Mouse (Mus musculus): ENCODE data around the gene Plac8. TPM values are rescaled to one million over a fixed set of nuclear protein-coding genes. Genes with fewer than 3 reads are reported as not detected.

Plac8 gene
- total and polyA plus RNA-seq, 3 experiments, result 4.9 to 10.6 TPM; not detected in 1

DNA sequence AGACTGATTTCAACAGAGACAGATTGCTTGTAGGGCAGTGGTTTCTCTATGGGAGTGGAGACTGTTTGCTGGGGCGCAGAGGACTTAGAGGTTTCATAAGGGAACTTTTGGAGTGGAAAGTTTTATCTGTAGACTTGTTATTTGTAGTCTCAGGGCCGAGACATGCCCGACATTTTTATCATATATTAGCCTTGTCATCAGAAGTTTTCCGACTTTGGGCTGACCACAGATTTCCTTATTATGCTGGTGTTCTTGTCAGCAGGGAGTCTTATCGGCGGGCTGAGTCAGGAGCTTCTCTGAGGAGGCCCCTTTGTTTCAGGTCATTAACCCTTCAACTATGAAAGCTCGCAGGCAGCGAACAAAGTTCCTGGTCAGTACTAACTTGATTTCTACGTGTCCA is 35.8 kb upstream of the Plac8 start:
- peak; percentile 27 for DNase-seq (ENCODE audit: low read depth, low spot score)
- Histone ChIP-seq H3K4me1 (ENCODE audit: control insufficient read depth in 1 of 2, insufficient read depth in 2 of 2, low read length in 2 of 2) (peaks cover 0 to 7% of the 10 kb centered on the region in 2 experiments; a peak in 1 of 4 replicates), H3K4me3 (ENCODE audit: control insufficient read depth in 1 of 2, insufficient read depth in 1 of 2, low read depth in 2 of 2, low read length in 2 of 2) (no peak overlapping the region), H3K9me3 (replicated peaks; ENCODE audit: insufficient read depth, low read length) (no peaks in the 10 kb centered on the region), H3K79me2 (ENCODE audit: control insufficient read depth, insufficient read depth, low read length, poor library complexity) (no peaks in the 10 kb centered on the region), H3K27me3 (ENCODE audit: control insufficient read depth in 1 of 2, insufficient read depth in 2 of 2, low read length in 2 of 2) (0 out of 4 replicates have a peak, but pooled peaks cover 0 to 1% of the 10 kb centered on the region in 2 experiments), H3K9ac (ENCODE audit: control insufficient read depth, low read depth, low read length, poor library complexity, severe bottlenecking) (no peak overlapping the region), H3K27ac (ENCODE audit: control insufficient read depth, low read depth, low read length) (no peak overlapping the region), H3K36me3 (ENCODE audit: control insufficient read depth in 1 of 2, insufficient read depth in 2 of 2, low read length in 2 of 2) (peaks cover 0 to 6% of the 10 kb centered on the region in 2 experiments; a peak in 2 of 4 replicates)
- TF ChIP-seq HCFC1 (IDR thresholded peaks at IDR 0.05; ENCODE audit: low read depth, low read length) (no peak), ETS1 (IDR thresholded peaks at IDR 0.05; ENCODE audit: low read depth, low read length) (peak; percentile 5; the same call in 1 of the 2 replicates), SMC3 (IDR thresholded peaks at IDR 0.05; ENCODE audit: low read depth, low read length) (no peak), GABPA (IDR thresholded peaks at IDR 0.05; ENCODE audit: low read depth, low read length) (no peak), ZNF384 (IDR thresholded peaks at IDR 0.05; ENCODE audit: low read depth, low read length) (no peak), GATA1 (IDR thresholded peaks at IDR 0.05; ENCODE audit: low read depth, low read length) (peak; percentile 43; the same call in 1 of the 2 replicates), EP300 (IDR thresholded peaks at IDR 0.05; ENCODE audit: low read depth in 1 of 2, low read length in 2 of 2) (peak in 1 of 2 experiments; percentile 28; a peak in 1 of 4 replicates), RCOR1 (IDR thresholded peaks at IDR 0.05; ENCODE audit: low read depth, low read length) (0 out of 2 replicates have a peak, but pooled peaks have one; percentile 16)

DNA sequence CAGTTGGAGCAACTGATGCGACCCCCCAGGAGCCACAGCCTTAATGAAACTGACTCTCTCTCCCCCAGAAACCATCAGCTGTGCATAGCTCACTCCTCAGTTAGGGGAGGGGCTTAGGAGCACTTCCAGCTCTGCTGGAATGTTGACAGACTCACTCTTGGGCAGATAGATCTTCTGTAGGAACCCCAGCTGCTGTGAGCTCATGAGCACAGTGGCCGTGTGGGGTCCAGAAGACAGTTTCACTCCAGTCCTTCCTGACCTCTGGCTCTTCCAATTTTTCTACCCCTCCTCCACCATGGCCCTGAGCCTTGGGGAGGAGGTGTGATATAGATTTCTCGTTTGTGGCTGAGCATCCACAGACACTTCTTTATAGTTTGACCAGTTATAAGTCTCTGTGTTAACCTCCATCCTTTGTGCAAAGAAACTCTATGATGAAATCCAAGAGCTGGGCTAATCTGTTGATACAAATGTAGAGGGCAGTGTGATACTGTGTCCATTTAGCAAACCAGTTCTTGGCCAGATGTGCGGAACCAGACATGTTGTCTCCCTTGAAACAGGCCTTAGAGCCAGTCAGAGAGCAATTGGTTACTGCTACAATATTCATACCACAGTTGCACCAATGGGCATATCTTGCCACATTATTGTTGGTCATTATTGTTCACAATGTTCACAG is 35.2 kb upstream of the Plac8 start:
- no peak overlapping the region for H3K27ac ChIP-seq (ENCODE audit: control insufficient read depth, low read depth, low read length)
- H3K9ac ChIP-seq (ENCODE audit: control insufficient read depth, low read depth, low read length, poor library complexity, severe bottlenecking), result no peak overlapping the region
- no peaks in the 10 kb centered on the region for H3K79me2 ChIP-seq (ENCODE audit: control insufficient read depth, insufficient read depth, low read length, poor library complexity)
- no peak for DNase-seq (ENCODE audit: low read depth, low spot score)
- 0 out of 4 replicates have a peak, but pooled peaks cover 0 to 1% of the 10 kb centered on the region in 2 experiments for H3K27me3 ChIP-seq (ENCODE audit: control insufficient read depth in 1 of 2, insufficient read depth in 2 of 2, low read length in 2 of 2)
- H3K4me1 ChIP-seq (ENCODE audit: control insufficient read depth in 1 of 2, insufficient read depth in 2 of 2, low read length in 2 of 2), result peaks cover 0 to 7% of the 10 kb centered on the region in 2 experiments; a peak in 1 of 4 replicates
- no peaks in the 10 kb centered on the region for H3K9me3 ChIP-seq (replicated peaks; ENCODE audit: insufficient read depth, low read length)
- TF ChIP-seq BHLHE40 (IDR thresholded peaks at IDR 0.05; ENCODE audit: borderline replicate concordance, low read depth, low read length) (no peak), CTCF (IDR thresholded peaks at IDR 0.05 in 2 of 3, conservative IDR thresholded peaks at IDR 0.05 in 1 of 3; ENCODE audit: control insufficient read depth in 1 of 3, insufficient read depth in 1 of 3, low read depth in 2 of 3, low read length in 3 of 3, poor library complexity in 1 of 3, severe bottlenecking in 1 of 3) (no peak), MXI1 (IDR thresholded peaks at IDR 0.05; ENCODE audit: low read depth, low read length) (no peak), USF1 (IDR thresholded peaks at IDR 0.05; ENCODE audit: low read depth, low read length) (no peak), USF2 (IDR thresholded peaks at IDR 0.05; ENCODE audit: borderline replicate concordance in 1 of 2, insufficient read depth in 1 of 2, low read depth in 1 of 2, low read length in 2 of 2) (no peak), CHD2 (IDR thresholded peaks at IDR 0.05; ENCODE audit: low read length) (no peak), ELF1 (IDR thresholded peaks at IDR 0.05; ENCODE audit: low read depth, low read length) (no peak), POLR2A (IDR thresholded peaks at IDR 0.05; ENCODE audit: control insufficient read depth in 1 of 2, insufficient read depth in 1 of 2, low read depth in 1 of 2, low read length in 2 of 2, poor library complexity in 1 of 2) (no peak), MAX (IDR thresholded peaks at IDR 0.05; ENCODE audit: low read length) (no peak), E2F4 (IDR thresholded peaks at IDR 0.05; ENCODE audit: borderline replicate concordance, low read depth, low read length) (no peak), TCF12 (IDR thresholded peaks at IDR 0.05; ENCODE audit: low read depth, low read length) (no peak), NELFE (IDR thresholded peaks at IDR 0.05; ENCODE audit: low read depth, low read length) (no peak), ZNF384 (IDR thresholded peaks at IDR 0.05; ENCODE audit: low read depth, low read length) (no peak), POLR2AphosphoS5 (IDR thresholded peaks at IDR 0.05; ENCODE audit: borderline replicate concordance, low read depth, low read length) (no peak), MAZ (IDR thresholded peaks at IDR 0.05; ENCODE audit: low read depth, low read length) (no peak)
- H3K36me3 ChIP-seq (ENCODE audit: control insufficient read depth in 1 of 2, insufficient read depth in 2 of 2, low read length in 2 of 2), result peaks cover 0 to 6% of the 10 kb centered on the region in 2 experiments; a peak in 2 of 4 replicates
- H3K4me3 ChIP-seq (ENCODE audit: control insufficient read depth in 1 of 2, insufficient read depth in 1 of 2, low read depth in 2 of 2, low read length in 2 of 2), result no peak overlapping the region
